Mouse (Mus musculus) ES-Bruce4 (cell line): Measurements from ENCODE around the gene Erlin1. TPM values are rescaled to one million over a fixed set of nuclear protein-coding genes. Genes with fewer than 3 reads are reported as not detected.
A peak's percentile ranks its signal among the peaks of the same experiment; 100 is the strongest.

Experiments used
- H3K27ac ChIP-seq: 2 replicates; pipeline ENCODE4 v1.5.1; 2012; ENCODE audit warnings: low read length, inconsistent platforms; ENCODE audit not compliant: insufficient read depth
- H3K27me3 ChIP-seq: 2 replicates; pipeline ENCODE4 v1.6.1; 2012; ENCODE audit warnings: mild to moderate bottlenecking, low read length, inconsistent platforms; ENCODE audit not compliant: control insufficient read depth, poor library complexity, insufficient read depth, severe bottlenecking
- H3K36me3 ChIP-seq: 2 replicates; pipeline ENCODE4 v1.6.1; 2012; ENCODE audit warnings: inconsistent platforms, mild to moderate bottlenecking, low read length, moderate library complexity; ENCODE audit not compliant: control insufficient read depth, poor library complexity, insufficient read depth, severe bottlenecking
- H3K4me1 ChIP-seq: one replicate; pipeline ENCODE4 v1.8.1; 2011; ENCODE audit warnings: low read length; ENCODE audit not compliant: control insufficient read depth, insufficient read depth
- H3K4me3 ChIP-seq: 2 replicates; pipeline ENCODE4 v1.5.1; 2011; ENCODE audit warnings: low read depth, mild to moderate bottlenecking, low read length
- H3K9ac ChIP-seq: 2 replicates; pipeline ENCODE4 v1.6.1; 2012; ENCODE audit warnings: low read depth, mild to moderate bottlenecking, inconsistent platforms; ENCODE audit not compliant: poor library complexity, severe bottlenecking
- H3K9me3 ChIP-seq: replicated peaks from 2 replicates; pipeline ENCODE4 v1.6.1; 2012; ENCODE audit warnings: mild to moderate bottlenecking, low read length, inconsistent platforms; ENCODE audit not compliant: control insufficient read depth, poor library complexity, insufficient read depth, severe bottlenecking
- CTCF ChIP-seq: IDR thresholded peaks from one replicate; pipeline ENCODE4 v1.8.1; 2011; ENCODE audit warnings: low read depth, low read length
- EP300 ChIP-seq: IDR thresholded peaks from 2 replicates; pipeline ENCODE4 v1.6.1; 2011; ENCODE audit warnings: low read depth, low read length; ENCODE audit not compliant: insufficient read depth
- POLR2A ChIP-seq: IDR thresholded peaks from one replicate; pipeline ENCODE4 v1.8.1; 2011; ENCODE audit warnings: low read length; ENCODE audit not compliant: insufficient read depth
- polyA plus RNA-seq: library from polyadenylated mRNA; stranded (reverse); fragments of >200 nt; gene quantifications from 2 replicates; pipeline ENCODE4 v1.2.4, GENCODE M21; 2011; ENCODE audit warnings: low read depth; ENCODE audit not compliant: missing spikeins, insufficient read depth, insufficient read length

Gene Erlin1
- polyA plus RNA-seq, 1 experiment, result 23.2 TPM

GRCm38 (mm10) chr19:44023066-44023465 lies 46.5 kb downstream of the Erlin1 start:
- Histone ChIP-seq H3K27ac (no peak overlapping the region), H3K27me3 (no peaks in the 10 kb centered on the region), H3K4me1 (no peaks in the 10 kb centered on the region), H3K9me3 (no peaks in the 10 kb centered on the region), H3K9ac (no peak overlapping the region), H3K4me3 (no peak overlapping the region), H3K36me3 (no peaks in the 10 kb centered on the region)
- TF ChIP-seq EP300, result no peak
- peak; percentile 57 for TF ChIP-seq CTCF
- TF ChIP-seq POLR2A, result no peak

- Histone ChIP-seq H3K9ac (no peak overlapping the region), H3K4me1 (no peaks in the 10 kb centered on the region), H3K9me3 (no peaks in the 10 kb centered on the region), H3K27ac (no peak overlapping the region), H3K36me3 (no peaks in the 10 kb centered on the region), H3K27me3 (no peaks in the 10 kb centered on the region), H3K4me3 (no peak overlapping the region)
- no peak for TF ChIP-seq EP300
- no peak for TF ChIP-seq CTCF
- TF ChIP-seq POLR2A, result no peak
Measured at GRCm38 (mm10) chr19:44021502-44021901, 48.1 kb downstream of the Erlin1 start.

- TF ChIP-seq CTCF, result no peak
- TF ChIP-seq POLR2A, result no peak
- no peak for TF ChIP-seq EP300
- H3K9me3 ChIP-seq, result no peaks in the 10 kb centered on the region
- no peak overlapping the region for H3K4me3 ChIP-seq
- no peaks in the 10 kb centered on the region for H3K4me1 ChIP-seq
- H3K27ac ChIP-seq, result no peak overlapping the region
- no peaks in the 10 kb centered on the region for H3K36me3 ChIP-seq
- H3K9ac ChIP-seq, result no peak overlapping the region
- no peaks in the 10 kb centered on the region for H3K27me3 ChIP-seq
Measured at GRCm38 (mm10) chr19:44019739-44020138, 49.8 kb downstream of the Erlin1 start.

GRCm38 (mm10) chr19:44013862-44014261 lies 55.7 kb downstream of the Erlin1 start:
- no peaks in the 10 kb centered on the region for H3K36me3 ChIP-seq
- H3K4me3 ChIP-seq, result no peak overlapping the region
- H3K27me3 ChIP-seq, result no peaks in the 10 kb centered on the region
- H3K4me1 ChIP-seq, result no peaks in the 10 kb centered on the region
- no peak overlapping the region for H3K9ac ChIP-seq
- TF ChIP-seq POLR2A, result no peak
- no peak for TF ChIP-seq CTCF
- TF ChIP-seq EP300, result no peak
- no peaks in the 10 kb centered on the region; the same call in 1 of the 2 replicates for H3K9me3 ChIP-seq
- H3K27ac ChIP-seq, result no peak overlapping the region

- Histone ChIP-seq H3K9me3 (no peaks in the 10 kb centered on the region; the same call in 1 of the 2 replicates), H3K27ac (no peak overlapping the region), H3K4me3 (no peak overlapping the region), H3K4me1 (no peaks in the 10 kb centered on the region), H3K27me3 (no peaks in the 10 kb centered on the region), H3K9ac (no peak overlapping the region), H3K36me3 (no peaks in the 10 kb centered on the region)
- no peak for TF ChIP-seq EP300
- TF ChIP-seq POLR2A, result no peak
- TF ChIP-seq CTCF, result no peak
Measured at GRCm38 (mm10) chr19:44008784-44009183, 60.8 kb downstream of the Erlin1 start.

- H3K36me3 ChIP-seq, result no peaks in the 10 kb centered on the region
- H3K27me3 ChIP-seq, result no peaks in the 10 kb centered on the region
- H3K9ac ChIP-seq, result peak overlapping the region; percentile 2; the same call in 1 of the 2 replicates
- no peak overlapping the region for H3K27ac ChIP-seq
- TF ChIP-seq POLR2A (no peak), EP300 (no peak), CTCF (no peak)
- H3K4me3 ChIP-seq, result peak overlapping the region; percentile 2; the same call in 1 of the 2 replicates
- H3K4me1 ChIP-seq, result no peaks in the 10 kb centered on the region
- H3K9me3 ChIP-seq, result no peaks in the 10 kb centered on the region
Measured at GRCm38 (mm10) chr19:44007186-44007585, 62.4 kb downstream of the Erlin1 start.
